Mouse (Mus musculus) stomach, postnatal 0 days (tissue): Measurements from ENCODE around the gene Elp4. TPM values are rescaled to one million over a fixed set of nuclear protein-coding genes. Genes with fewer than 3 reads are reported as not detected.

Source experiments
- ATAC-seq: fragments of 200-750 bp; cut with Nextera tagmentation; 2 replicates; pipeline ENCODE4 v1.8.0; 2017; ENCODE audit not compliant: low FRiP score, low TSS enrichment
- DNase-seq: peaks from one replicate; pipeline ENCODE4 v3.0.0-alpha.2; 2016; ENCODE audit warnings: low spot score
- H3K27ac ChIP-seq: fragments of 300-500 bp; sonication (generic); replicated peaks from 2 replicates; pipeline ENCODE4 v1.5.1; 2014; ENCODE audit warnings: mild to moderate bottlenecking, control low read depth
- H3K27me3 ChIP-seq: fragments of 300-500 bp; sonication (generic); 2 replicates; pipeline ENCODE4 v1.6.1; 2014; ENCODE audit warnings: low read length; ENCODE audit not compliant: control insufficient read depth, insufficient read depth
- H3K36me3 ChIP-seq: fragments of 300-500 bp; sonication (generic); 2 replicates; pipeline ENCODE4 v1.6.1; 2014; ENCODE audit warnings: low read length, mixed read lengths; ENCODE audit not compliant: control insufficient read depth, insufficient read depth
- H3K4me1 ChIP-seq: fragments of 300-500 bp; sonication (generic); replicated peaks from 2 replicates; pipeline ENCODE4 v1.6.1; 2014; ENCODE audit warnings: antibody characterized with exemption; ENCODE audit not compliant: control insufficient read depth, insufficient read depth
- H3K4me2 ChIP-seq: fragments of 300-500 bp; sonication (generic); replicated peaks from 2 replicates; pipeline ENCODE4 v1.6.1; 2014; ENCODE audit warnings: low read depth, mild to moderate bottlenecking, control low read depth, moderate library complexity
- H3K4me3 ChIP-seq: fragments of 300-500 bp; sonication (generic); 2 replicates; pipeline ENCODE4 v1.5.1; 2014; ENCODE audit warnings: low read depth, low read length, control low read depth
- H3K9ac ChIP-seq: fragments of 300-500 bp; sonication (generic); 2 replicates; pipeline ENCODE4 v1.6.1; 2014; ENCODE audit warnings: mild to moderate bottlenecking, low read length, control low read depth, mixed read lengths
- H3K9me3 ChIP-seq: fragments of 300-500 bp; sonication (generic); 2 replicates; pipeline ENCODE4 v1.6.1; 2016; ENCODE audit warnings: low read length; ENCODE audit not compliant: control insufficient read depth
- CTCF ChIP-seq: IDR thresholded peaks from 2 replicates; pipeline ENCODE4 v1.5.1; 2016; ENCODE audit warnings: antibody characterized with exemption, low read depth, mild to moderate bottlenecking, moderate library complexity
- EP300 ChIP-seq: optimal IDR thresholded peaks from 2 replicates; pipeline ENCODE3; 2016; ENCODE audit warnings: antibody characterized with exemption
- WGBS: fragments of 180-500 bp; shearing (Covaris S2); extraction: QIAGEN DNeasy Blood & Tissue Kit; methylation state at CpG from one replicate; pipeline ENCODE4 v1.1.7; 2014; 5-methylcytosine and 5-hydroxymethylcytosine counted together
- polyA plus RNA-seq: library from polyadenylated mRNA; unstranded; fragments of >200 nt; fragmentation: Nextera tagmentation; extraction: Ambion mirVana; gene quantifications from 2 replicates; pipeline ENCODE4 v1.2.1, GENCODE M21; 2015

The Elp4 gene
- polyA plus RNA-seq, 1 experiment from 2014 or later = 14.0 TPM

DNA sequence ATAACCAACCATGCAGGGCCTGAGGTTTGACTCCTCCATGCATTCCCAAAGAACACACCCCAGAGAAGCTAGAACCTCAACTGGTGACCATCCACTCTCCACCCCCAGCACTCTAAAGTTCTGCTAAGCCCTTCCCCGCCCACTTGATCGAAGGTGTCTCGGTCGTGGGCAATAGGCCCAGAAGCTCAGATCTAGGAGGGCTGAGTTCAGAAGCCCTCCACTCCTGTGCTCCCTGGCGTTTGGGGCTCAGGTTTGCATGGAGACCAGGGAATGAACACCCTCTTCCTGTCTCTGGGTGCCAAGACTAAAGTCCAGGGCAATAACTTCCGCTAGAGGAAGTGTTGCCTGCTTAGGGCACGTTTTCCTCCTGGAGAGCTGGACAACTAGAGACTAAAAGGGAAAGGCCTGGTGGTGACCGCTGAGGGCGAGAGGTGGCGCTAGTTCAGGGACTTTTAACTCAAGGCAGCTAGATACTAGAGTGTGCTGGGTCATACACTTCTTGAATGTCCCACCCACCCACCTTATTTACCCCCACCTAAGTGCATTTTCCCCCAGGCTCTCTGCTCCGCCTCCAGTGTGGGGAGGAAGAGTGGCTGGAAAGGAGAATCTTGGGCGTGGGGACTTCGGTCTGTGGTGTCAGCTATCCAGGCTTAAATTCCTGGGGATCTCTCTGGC is 216.9 kb downstream of the Elp4 start:
- Histone ChIP-seq H3K9ac (no peak overlapping the region), H3K4me1 (no peaks in the 10 kb centered on the region), H3K36me3 (no peaks in the 10 kb centered on the region), H3K27me3 (peaks cover 24% of the 10 kb centered on the region), H3K9me3 (no peaks in the 10 kb centered on the region), H3K4me3 (peak overlapping the region; percentile 6; the same call in 1 of the 2 replicates), H3K27ac (no peak overlapping the region), H3K4me2 (no peak overlapping the region; the same call in 1 of the 2 replicates)
- 2% methylated on average over 13 of the region's 13 CpGs for WGBS
- ATAC-seq (peak; percentile 65; the same call in 1 of the 2 replicates), DNase-seq (peak; percentile 58)
- TF ChIP-seq EP300 (no peak), CTCF (peak; percentile 62)

DNA sequence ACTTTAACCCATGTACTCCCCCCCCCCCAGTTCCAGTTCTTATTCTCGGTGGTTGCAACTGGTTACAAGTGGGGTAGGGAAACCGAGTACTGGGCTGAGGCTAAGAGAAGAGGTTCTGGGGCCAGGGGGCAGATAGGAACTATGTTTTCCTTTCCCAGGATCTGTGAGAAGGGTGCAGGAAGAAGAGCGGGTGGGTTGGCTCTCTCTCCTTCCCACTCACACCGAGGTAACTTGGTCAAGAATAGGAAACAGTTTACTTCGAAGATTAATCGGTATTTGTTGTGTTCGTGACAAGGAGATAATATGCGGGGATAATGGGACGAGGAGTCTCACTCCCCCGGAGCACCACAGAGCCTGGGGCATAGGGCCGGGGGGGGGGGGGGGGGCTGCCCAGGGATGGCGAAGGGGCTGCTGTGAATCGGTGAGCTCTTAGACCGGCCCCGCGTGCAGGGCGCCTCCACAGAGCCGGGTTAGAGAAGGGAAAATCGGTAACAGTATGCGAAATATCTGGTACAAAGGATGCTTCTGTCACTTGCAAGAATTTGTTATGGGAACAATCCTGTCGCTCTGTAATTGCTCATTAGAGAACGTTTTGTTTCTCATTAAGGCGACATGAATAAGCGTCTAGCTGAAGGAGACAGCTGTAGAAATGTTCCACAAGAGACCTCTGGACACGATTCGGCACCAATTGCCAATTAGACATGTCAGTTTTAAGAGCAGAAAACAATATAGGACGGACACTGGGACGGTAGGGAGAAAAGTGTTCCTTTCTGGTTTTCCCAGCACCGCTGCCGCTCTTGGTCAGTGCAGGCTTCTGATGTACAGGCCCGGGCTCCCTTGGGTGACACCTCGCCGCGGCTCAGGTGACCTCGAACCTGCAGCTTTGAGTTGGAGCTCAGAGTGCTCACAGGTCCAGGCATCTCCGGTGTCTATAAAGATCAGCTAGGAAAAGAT is 217.7 kb downstream of the Elp4 start:
- WGBS = 5% methylated on average over 35 of the region's 36 CpGs

DNA sequence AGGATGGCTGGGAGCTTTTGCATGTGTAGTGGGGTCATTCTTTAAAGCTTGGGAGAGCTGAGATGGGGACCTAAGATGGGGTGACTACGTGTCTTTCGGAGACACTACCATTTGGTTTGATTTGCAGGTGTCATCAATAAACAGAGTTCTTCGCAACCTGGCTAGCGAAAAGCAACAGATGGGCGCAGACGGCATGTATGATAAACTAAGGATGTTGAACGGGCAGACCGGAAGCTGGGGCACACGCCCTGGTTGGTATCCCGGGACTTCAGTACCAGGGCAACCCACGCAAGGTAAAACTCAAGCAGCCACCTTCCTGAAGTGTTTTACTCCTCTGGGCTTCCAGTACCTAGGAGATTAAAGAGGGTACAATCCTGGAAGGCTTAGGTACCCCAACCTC is 218.7 kb downstream of the Elp4 start:
- TF ChIP-seq CTCF = no peak
- TF ChIP-seq EP300 = no peak
- H3K36me3 ChIP-seq = no peaks in the 10 kb centered on the region
- peaks cover 26% of the 10 kb centered on the region for H3K27me3 ChIP-seq
- no peak overlapping the region for H3K27ac ChIP-seq
- no peak overlapping the region for H3K9ac ChIP-seq
- no peaks in the 10 kb centered on the region for H3K4me1 ChIP-seq
- no peak overlapping the region for H3K4me3 ChIP-seq
- ATAC-seq (no peak), DNase-seq (peak; percentile 11)
- H3K4me2 ChIP-seq = no peak overlapping the region
- H3K9me3 ChIP-seq = no peaks in the 10 kb centered on the region
- WGBS = 3% methylated on average over 11 of the region's 11 CpGs

More for the DNA sequence above, 217.7 kb downstream of the Elp4 start:
- H3K9me3 ChIP-seq = no peaks in the 10 kb centered on the region
- TF ChIP-seq EP300 = no peak
- no peak for TF ChIP-seq CTCF
- DNase-seq (peak; percentile 13), ATAC-seq (no peak)
- H3K9ac ChIP-seq = no peak overlapping the region
- H3K4me2 ChIP-seq = no peak overlapping the region
- peaks cover 19% of the 10 kb centered on the region for H3K27me3 ChIP-seq
- no peaks in the 10 kb centered on the region for H3K4me1 ChIP-seq
- no peak overlapping the region for H3K4me3 ChIP-seq
- H3K36me3 ChIP-seq = no peaks in the 10 kb centered on the region
- H3K27ac ChIP-seq = no peak overlapping the region

DNA sequence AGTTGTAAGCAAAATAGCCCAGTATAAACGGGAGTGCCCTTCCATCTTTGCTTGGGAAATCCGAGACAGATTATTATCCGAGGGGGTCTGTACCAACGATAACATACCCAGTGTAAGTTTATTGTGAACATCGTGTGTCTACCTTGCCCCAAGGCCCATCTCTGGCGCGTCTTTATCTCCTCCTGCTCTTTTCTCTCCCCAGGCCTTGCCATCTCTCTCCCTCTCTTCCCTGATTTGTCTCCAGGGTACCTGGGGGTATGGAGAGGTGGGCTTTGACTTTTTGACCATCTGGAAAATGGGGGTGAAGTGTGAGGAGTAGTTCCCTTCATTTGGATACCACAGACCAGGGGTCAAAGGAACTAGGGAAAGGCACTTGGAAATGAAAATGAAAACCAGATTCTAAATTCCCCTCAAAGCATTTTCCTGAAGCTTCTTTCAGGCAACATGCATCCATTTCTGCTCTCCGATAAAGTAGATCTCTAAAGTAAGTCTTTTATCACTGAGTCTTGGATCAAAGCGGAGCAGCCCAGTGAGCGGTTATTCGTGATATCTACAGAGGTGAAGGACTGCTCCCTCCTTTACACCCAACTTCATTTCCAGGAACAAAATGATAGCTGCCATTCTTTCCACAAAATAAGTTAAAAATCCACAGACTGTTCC is 219.2 kb downstream of the Elp4 start:
- H3K4me3 ChIP-seq = no peak overlapping the region
- H3K36me3 ChIP-seq = no peaks in the 10 kb centered on the region
- peaks cover 27% of the 10 kb centered on the region for H3K27me3 ChIP-seq
- no peak for ATAC-seq
- no peak overlapping the region for H3K4me2 ChIP-seq
- 7% methylated on average over 11 of the region's 11 CpGs for WGBS
- no peaks in the 10 kb centered on the region for H3K9me3 ChIP-seq
- no peak overlapping the region for H3K27ac ChIP-seq
- peak; percentile 12 for DNase-seq
- no peak overlapping the region for H3K9ac ChIP-seq
- no peaks in the 10 kb centered on the region for H3K4me1 ChIP-seq
- no peak for TF ChIP-seq EP300
- no peak for TF ChIP-seq CTCF

DNA sequence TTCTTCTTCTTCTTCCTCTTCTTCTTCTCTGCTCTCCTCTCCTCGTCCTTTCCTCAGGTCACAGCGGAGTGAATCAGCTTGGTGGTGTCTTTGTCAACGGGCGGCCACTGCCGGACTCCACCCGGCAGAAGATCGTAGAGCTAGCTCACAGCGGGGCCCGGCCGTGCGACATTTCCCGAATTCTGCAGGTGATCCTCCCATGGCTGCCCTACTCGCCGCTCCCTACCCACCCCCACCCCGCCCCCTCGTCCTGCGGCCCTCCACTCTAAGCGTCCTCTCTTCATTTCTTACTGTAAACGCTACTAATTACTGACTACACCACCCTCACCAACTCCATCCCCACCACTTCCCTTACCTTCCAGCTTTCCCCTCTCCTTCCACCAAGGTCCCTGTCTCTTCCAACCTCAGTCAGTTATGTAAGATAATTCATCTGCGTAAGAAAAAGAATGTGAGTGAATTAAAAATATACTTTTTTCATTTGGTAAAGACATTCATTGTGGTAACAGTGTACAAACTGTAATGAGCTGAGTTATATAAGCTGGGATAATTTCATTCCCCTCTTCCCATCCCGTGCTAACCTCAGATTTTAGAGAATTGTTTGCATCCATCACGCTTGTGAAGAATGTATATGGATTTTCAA is 220.5 kb downstream of the Elp4 start:
- H3K9me3 ChIP-seq = no peaks in the 10 kb centered on the region
- WGBS = 3% methylated on average over 22 of the region's 22 CpGs
- H3K4me1 ChIP-seq = no peaks in the 10 kb centered on the region
- H3K27me3 ChIP-seq = peaks cover 21% of the 10 kb centered on the region
- no peak overlapping the region for H3K4me3 ChIP-seq
- TF ChIP-seq CTCF = no peak
- no peak for TF ChIP-seq EP300
- DNase-seq (peak; percentile 11), ATAC-seq (no peak)
- H3K27ac ChIP-seq = no peak overlapping the region
- H3K9ac ChIP-seq = no peak overlapping the region
- no peak overlapping the region for H3K4me2 ChIP-seq
- H3K36me3 ChIP-seq = no peaks in the 10 kb centered on the region
